Mouse (Mus musculus): Measurements from ENCODE around the gene Tgm1.

GRCm38 (mm10) chr14:55714893-55715292, 1.2 kb upstream of the Tgm1 start:
- no peak for TF ChIP-seq CTCF (IDR thresholded peaks at IDR 0.05; ENCODE audit: low read depth, low read length)
- no peak for TF ChIP-seq POLR2A (IDR thresholded peaks at IDR 0.05; ENCODE audit: borderline replicate concordance, low read depth, low read length)

All from bone marrow macrophage, adult 2 months (primary cell).